ENCODE assay signal across 19 mouse cellular contexts in genomic region chr17:25956201-25956600, GRCm38 (mm10). TPM values are rescaled to one million over a fixed set of nuclear protein-coding genes. Genes with fewer than 3 reads are reported as not detected.
DNase-seq lines count a peak whose midpoint lies in the region; ATAC-seq and TF ChIP-seq lines count a peak whose summit lies in the region.
"Had no signal": no experiment of that assay in that cellular context is flagged by ENCODE, and none has a peak within 500 bp of the region (broad histone marks: within the 10 kb centered on the region; RNA-seq: fewer than 3 reads in every experiment).

No protein-coding gene starts in this region.

- peaks cover 43% of the 10 kb centered on the region for H3K36me3 ChIP-seq in liver, embryonic 13.5 days
- H3K36me3 ChIP-seq in hindbrain, embryonic 16.5 days (ENCODE audit: control insufficient read depth, insufficient read depth, low read length) = peaks cover 11% of the 10 kb centered on the region

- 78% methylated on average over 7 of the region's 7 CpGs for WGBS in liver, embryonic 13.5 days (ENCODE audit: insufficient replicate concordance)
- WGBS in hindbrain, embryonic 16.5 days = 60% methylated on average over 7 of the region's 7 CpGs

- no peak overlapping the region for H3K4me3 ChIP-seq in liver, embryonic 13.5 days (replicated peaks)
- H3K4me3 ChIP-seq in hindbrain, embryonic 16.5 days (ENCODE audit: low read length) = no peak overlapping the region
- H3K4me3 ChIP-seq in gastrocnemius, adult 2 months = no peak overlapping the region
- H3K4me3 ChIP-seq: erythroblast, embryonic 14.5 days; heart, embryonic 10.5 days had no signal

- DNase-seq in liver, embryonic 13.5 days = no peak
- no peak for DNase-seq in liver
- peak; percentile 85 for DNase-seq in cerebellum, adult 11 months
- peak; percentile 84 for DNase-seq in cerebellum, adult 8-10 months
- no peak for DNase-seq in gastrocnemius, adult 2 months
- no peak for DNase-seq in gastrocnemius, postnatal 4 days (ENCODE audit: low spot score in 2 of 2)
- DNase-seq: adrenal gland, postnatal 10 days; gastrocnemius, postnatal 14 days; heart, postnatal 4 days; kidney, adult 11 months; kidney, postnatal 10 days; lung, postnatal 4 days had no signal

- H3K4me2 ChIP-seq in liver, embryonic 13.5 days = no peak overlapping the region
- no peak overlapping the region for H3K4me2 ChIP-seq in hindbrain, embryonic 16.5 days (ENCODE audit: low read length)

- peaks cover 30% of the 10 kb centered on the region for H3K27me3 ChIP-seq in liver, embryonic 13.5 days
- H3K27me3 ChIP-seq in hindbrain, embryonic 16.5 days (replicated peaks; ENCODE audit: control insufficient read depth, insufficient read depth, low read length) = peaks cover 22% of the 10 kb centered on the region

- H3K9me3 ChIP-seq in liver, embryonic 13.5 days (replicated peaks) = no peaks in the 10 kb centered on the region
- H3K9me3 ChIP-seq in hindbrain, embryonic 16.5 days (ENCODE audit: control insufficient read depth, low read length) = no peaks in the 10 kb centered on the region
- H3K9me3 ChIP-seq: heart, embryonic 10.5 days had no signal

- peak overlapping the region; percentile 25; the same call in 1 of the 2 replicates for H3K27ac ChIP-seq in liver, embryonic 13.5 days
- peak overlapping the region; percentile 50 for H3K27ac ChIP-seq in hindbrain, embryonic 16.5 days (ENCODE audit: low read depth, low read length)
- no peak overlapping the region for H3K27ac ChIP-seq in gastrocnemius, adult 2 months
- H3K27ac ChIP-seq: heart, embryonic 10.5 days had no signal

- H3K9ac ChIP-seq in liver, embryonic 13.5 days = no peak overlapping the region
- H3K9ac ChIP-seq in hindbrain, embryonic 16.5 days (ENCODE audit: low read depth, low read length) = no peak overlapping the region

- ATAC-seq in liver, embryonic 13.5 days (ENCODE audit: low read depth) = no peak
- peak; percentile 48; the same call in 1 of the 2 replicates for ATAC-seq in hindbrain, embryonic 16.5 days
- ATAC-seq: CD4-positive, CD25-positive, alpha-beta regulatory T cell, adult 4 months had no signal

- intact Hi-C loops in gastrocnemius, adult 2 months (cut with DNase I) = no loop called here

- peaks cover 43% of the 10 kb centered on the region for H3K4me1 ChIP-seq in liver, embryonic 13.5 days (replicated peaks)
- peaks cover 10% of the 10 kb centered on the region for H3K4me1 ChIP-seq in hindbrain, embryonic 16.5 days (ENCODE audit: control insufficient read depth, insufficient read depth, low read depth, low read length)

- TF ChIP-seq CTCF in gastrocnemius, adult 2 months (IDR thresholded peaks at IDR 0.05) = no peak

RNA-seq across cellular contexts. Expression of gene A930017K11Rik, which starts 3.8 kb away (rescaled TPM):
- 0.24 and 0.32 TPM in 2 replicates for polyA plus RNA-seq in liver, embryonic 13.5 days (2015; fragmentation: Nextera tagmentation; extraction: Ambion mirVana)
- polyA plus RNA-seq in hindbrain, embryonic 16.5 days (2015; fragmentation: Nextera tagmentation; extraction: Ambion mirVana) = 3.9 and 4.7 TPM in 2 replicates
- total RNA-seq in gastrocnemius, adult 2 months (2021) = not detected
- total RNA-seq in gastrocnemius, postnatal 4 days (2021) = not detected
- total RNA-seq: adrenal gland, postnatal 10 days; gastrocnemius, postnatal 14 days; heart, postnatal 4 days; MEL had no signal
- polyA plus RNA-seq: CD4-positive, CD25-positive, alpha-beta regulatory T cell, adult 4 months; neural tube, embryonic 11.5 days; thymus, postnatal 0 days had no signal

RNA-seq across cellular contexts. Expression of gene Nhlrc4, which starts 11.4 kb away (rescaled TPM):
- polyA plus RNA-seq in liver, embryonic 13.5 days (2015; fragmentation: Nextera tagmentation; extraction: Ambion mirVana) = 5.1 and 7.2 TPM in 2 replicates
- polyA plus RNA-seq in hindbrain, embryonic 16.5 days (2015; fragmentation: Nextera tagmentation; extraction: Ambion mirVana) = 0.19 and 0.52 TPM in 2 replicates
- not detected for total RNA-seq in gastrocnemius, adult 2 months (2021)
- not detected for total RNA-seq in gastrocnemius, postnatal 4 days (2021)
- total RNA-seq: gastrocnemius, postnatal 14 days; heart, postnatal 4 days had no signal
- polyA plus RNA-seq: CD4-positive, CD25-positive, alpha-beta regulatory T cell, adult 4 months had no signal

RNA-seq across cellular contexts. Expression of gene Pigq, which starts 11.5 kb away (rescaled TPM):
- 126 and 152 TPM in 2 replicates for polyA plus RNA-seq in liver, embryonic 13.5 days (2015; fragmentation: Nextera tagmentation; extraction: Ambion mirVana)
- polyA plus RNA-seq in hindbrain, embryonic 16.5 days (2015; fragmentation: Nextera tagmentation; extraction: Ambion mirVana) = 83.1 and 90.5 TPM in 2 replicates
- 10 to 100 TPM; 21.0 to 28.6 TPM for total RNA-seq in gastrocnemius, adult 2 months (2021)
- total RNA-seq in gastrocnemius, postnatal 4 days (2021) = 10 to 100 TPM; 46.7 to 50.8 TPM

RNA-seq across cellular contexts. Expression of gene Capn15, which starts 29.4 kb away (rescaled TPM):
- polyA plus RNA-seq in liver, embryonic 13.5 days (2015; fragmentation: Nextera tagmentation; extraction: Ambion mirVana) = 11.1 and 12.3 TPM in 2 replicates
- polyA plus RNA-seq in hindbrain, embryonic 16.5 days (2015; fragmentation: Nextera tagmentation; extraction: Ambion mirVana) = 20.6 and 25.5 TPM in 2 replicates
- total RNA-seq in gastrocnemius, adult 2 months (2021) = 1 to 10 TPM; 6.0 to 9.4 TPM
- 10 to 100 TPM; 14.2 to 14.5 TPM for total RNA-seq in gastrocnemius, postnatal 4 days (2021)

RNA-seq across cellular contexts. Expression of gene Rab40c, which starts 36.7 kb away (rescaled TPM):
- 6.5 and 7.0 TPM in 2 replicates for polyA plus RNA-seq in liver, embryonic 13.5 days (2015; fragmentation: Nextera tagmentation; extraction: Ambion mirVana)
- 49.5 and 50.8 TPM in 2 replicates for polyA plus RNA-seq in hindbrain, embryonic 16.5 days (2015; fragmentation: Nextera tagmentation; extraction: Ambion mirVana)
- 1 to 10 TPM; 8.1 to 9.5 TPM for total RNA-seq in gastrocnemius, adult 2 months (2021)
- 10 to 100 TPM; 15.1 to 17.2 TPM for total RNA-seq in gastrocnemius, postnatal 4 days (2021)

Comparison
In these comparisons a context has a peak if more than half of its experiments do, and no peak if none do; other contexts are left out.
1. DNase-seq: peak in cerebellum, adult 11 months (single experiment) and cerebellum, adult 8-10 months (single experiment); none in liver, embryonic 13.5 days (single experiment), liver (single experiment), gastrocnemius, adult 2 months (single experiment) and gastrocnemius, postnatal 4 days (0 of 2).